Mouse (Mus musculus) ES-Bruce4 (cell line): ENCODE measurements around the gene Tsc22d3. TPM values are rescaled to one million over a fixed set of nuclear protein-coding genes. Genes with fewer than 3 reads are reported as not detected.

Source experiments
- H3K27ac ChIP-seq: 2 replicates; pipeline ENCODE4 v1.5.1; 2012; ENCODE audit warnings: low read length, inconsistent platforms; ENCODE audit not compliant: insufficient read depth
- H3K27me3 ChIP-seq: 2 replicates; pipeline ENCODE4 v1.6.1; 2012; ENCODE audit warnings: mild to moderate bottlenecking, low read length, inconsistent platforms; ENCODE audit not compliant: control insufficient read depth, poor library complexity, insufficient read depth, severe bottlenecking
- H3K36me3 ChIP-seq: 2 replicates; pipeline ENCODE4 v1.6.1; 2012; ENCODE audit warnings: inconsistent platforms, mild to moderate bottlenecking, low read length, moderate library complexity; ENCODE audit not compliant: control insufficient read depth, poor library complexity, insufficient read depth, severe bottlenecking
- H3K4me1 ChIP-seq: one replicate; pipeline ENCODE4 v1.8.1; 2011; ENCODE audit warnings: low read length; ENCODE audit not compliant: control insufficient read depth, insufficient read depth
- H3K4me3 ChIP-seq: 2 replicates; pipeline ENCODE4 v1.5.1; 2011; ENCODE audit warnings: low read depth, mild to moderate bottlenecking, low read length
- H3K9ac ChIP-seq: 2 replicates; pipeline ENCODE4 v1.6.1; 2012; ENCODE audit warnings: low read depth, mild to moderate bottlenecking, inconsistent platforms; ENCODE audit not compliant: poor library complexity, severe bottlenecking
- H3K9me3 ChIP-seq: replicated peaks from 2 replicates; pipeline ENCODE4 v1.6.1; 2012; ENCODE audit warnings: mild to moderate bottlenecking, low read length, inconsistent platforms; ENCODE audit not compliant: control insufficient read depth, poor library complexity, insufficient read depth, severe bottlenecking
- CTCF ChIP-seq: IDR thresholded peaks from one replicate; pipeline ENCODE4 v1.8.1; 2011; ENCODE audit warnings: low read depth, low read length
- EP300 ChIP-seq: IDR thresholded peaks from 2 replicates; pipeline ENCODE4 v1.6.1; 2011; ENCODE audit warnings: low read depth, low read length; ENCODE audit not compliant: insufficient read depth
- POLR2A ChIP-seq: IDR thresholded peaks from one replicate; pipeline ENCODE4 v1.8.1; 2011; ENCODE audit warnings: low read length; ENCODE audit not compliant: insufficient read depth
- polyA plus RNA-seq: library from polyadenylated mRNA; stranded (reverse); fragments of >200 nt; gene quantifications from 2 replicates; pipeline ENCODE4 v1.2.4, GENCODE M21; 2011; ENCODE audit warnings: low read depth; ENCODE audit not compliant: missing spikeins, insufficient read depth, insufficient read length

Tsc22d3 gene
- polyA plus RNA-seq, 1 experiment, result 7.6 TPM

GRCm38 (mm10) chrX:140590142-140590541 lies 10.3 kb downstream of the Tsc22d3 start:
- Histone ChIP-seq H3K9ac (no peak overlapping the region), H3K27me3 (no peaks in the 10 kb centered on the region), H3K27ac (no peak overlapping the region)

GRCm38 (mm10) chrX:140589194-140589751 lies 11.2 kb downstream of the Tsc22d3 start:
- H3K27me3 ChIP-seq, result no peaks in the 10 kb centered on the region
- H3K27ac ChIP-seq, result no peak overlapping the region
- no peaks in the 10 kb centered on the region for H3K4me1 ChIP-seq
- no peaks in the 10 kb centered on the region for H3K9me3 ChIP-seq
- TF ChIP-seq POLR2A (no peak), EP300 (no peak), CTCF (no peak)
- H3K9ac ChIP-seq, result no peak overlapping the region
- H3K4me3 ChIP-seq, result no peak overlapping the region
- no peaks in the 10 kb centered on the region for H3K36me3 ChIP-seq

More at GRCm38 (mm10) chrX:140590142-140590541, 10.3 kb downstream of the Tsc22d3 start:
- Histone ChIP-seq H3K36me3 (no peaks in the 10 kb centered on the region), H3K9me3 (no peaks in the 10 kb centered on the region), H3K4me3 (no peak overlapping the region), H3K4me1 (no peaks in the 10 kb centered on the region)
- TF ChIP-seq CTCF (no peak), EP300 (no peak), POLR2A (no peak)

- Histone ChIP-seq H3K27ac (no peak overlapping the region), H3K4me3 (no peak overlapping the region), H3K9ac (no peak overlapping the region), H3K9me3 (no peaks in the 10 kb centered on the region), H3K4me1 (no peaks in the 10 kb centered on the region), H3K27me3 (no peaks in the 10 kb centered on the region), H3K36me3 (no peaks in the 10 kb centered on the region)
- no peak for TF ChIP-seq EP300
- TF ChIP-seq POLR2A, result no peak
- no peak for TF ChIP-seq CTCF
These were observed 11.9 kb downstream of the Tsc22d3 start for GRCm38 (mm10) chrX:140588534-140588933.

GRCm38 (mm10) chrX:140580416-140580815 lies 20.0 kb downstream of the Tsc22d3 start:
- Histone ChIP-seq H3K27me3 (no peaks in the 10 kb centered on the region), H3K4me1 (no peaks in the 10 kb centered on the region), H3K9me3 (no peaks in the 10 kb centered on the region), H3K4me3 (no peak overlapping the region), H3K36me3 (no peaks in the 10 kb centered on the region), H3K9ac (no peak overlapping the region), H3K27ac (no peak overlapping the region)
- TF ChIP-seq CTCF (no peak), POLR2A (no peak), EP300 (no peak)

- Histone ChIP-seq H3K27ac (no peak overlapping the region), H3K4me3 (no peak overlapping the region), H3K36me3 (no peaks in the 10 kb centered on the region), H3K9ac (no peak overlapping the region), H3K27me3 (no peaks in the 10 kb centered on the region), H3K9me3 (no peaks in the 10 kb centered on the region), H3K4me1 (no peaks in the 10 kb centered on the region)
- no peak for TF ChIP-seq EP300
- TF ChIP-seq CTCF, result no peak
- no peak for TF ChIP-seq POLR2A
These were observed 24.8 kb downstream of the Tsc22d3 start for GRCm38 (mm10) chrX:140575636-140576035.

- TF ChIP-seq POLR2A, result no peak
- TF ChIP-seq EP300, result no peak
- TF ChIP-seq CTCF, result no peak
- Histone ChIP-seq H3K9me3 (no peaks in the 10 kb centered on the region), H3K27ac (no peak overlapping the region), H3K27me3 (no peaks in the 10 kb centered on the region), H3K4me3 (no peak overlapping the region), H3K4me1 (no peaks in the 10 kb centered on the region), H3K36me3 (no peaks in the 10 kb centered on the region), H3K9ac (no peak overlapping the region)
These were observed 25.3 kb downstream of the Tsc22d3 start for GRCm38 (mm10) chrX:140575200-140575599.
